12 mouse cellular contexts compared by ENCODE assay signal in the genomic region with DNA sequence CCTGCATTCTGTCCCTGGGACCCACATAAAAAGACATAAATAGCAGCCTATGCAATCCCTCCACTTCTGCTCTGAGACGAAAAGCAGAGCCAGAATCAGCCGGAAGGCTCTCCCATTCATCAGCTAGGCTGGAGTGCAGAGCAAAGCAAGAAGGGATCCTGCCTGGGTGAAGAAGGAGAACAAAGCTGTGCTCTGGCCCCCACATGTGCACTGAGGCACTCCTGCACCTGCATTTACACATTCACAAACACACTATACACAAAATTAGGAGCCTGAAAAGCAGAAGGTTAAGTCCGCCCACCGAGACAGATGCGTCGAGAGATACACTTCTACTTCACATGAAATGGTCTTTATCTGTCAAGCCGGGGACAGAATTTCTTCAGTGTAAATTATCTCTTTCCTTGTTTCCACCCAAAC. TPM values are rescaled to one million over a fixed set of nuclear protein-coding genes. Genes with fewer than 3 reads are reported as not detected.
A peak's percentile ranks its signal among the peaks of the same experiment; 100 is the strongest.
DNase-seq lines count a peak whose midpoint lies in the region; ATAC-seq and TF ChIP-seq lines count a peak whose summit lies in the region.
"Had no signal": no experiment of that assay in that cellular context is flagged by ENCODE, and none has a peak within 500 bp of the region (broad histone marks: within the 10 kb centered on the region; RNA-seq: fewer than 3 reads in every experiment).

No protein-coding gene starts in this region.

- H3K4me2 ChIP-seq in intestine, embryonic 14.5 days (ENCODE audit: low read length), result peak overlapping the region; percentile 18
- H3K4me2 ChIP-seq in intestine, postnatal 0 days (replicated peaks; ENCODE audit: low read depth), result no peak overlapping the region
- peak overlapping the region; percentile 33 for H3K4me2 ChIP-seq in heart, embryonic 12.5 days

- peak; percentile 79 for DNase-seq in intestine, embryonic 14.5 days (ENCODE audit: low spot score)
- DNase-seq in brain, adult 2 months (ENCODE audit: low read depth, low spot score), result peak; percentile 65
- DNase-seq in embryo, embryonic 10.5 days (ENCODE audit: low spot score), result no peak
- no peak for DNase-seq in cerebellum, adult 9-10 months
- DNase-seq in urinary bladder, postnatal 4 days (ENCODE audit: low spot score in 2 of 2), result no peak
- DNase-seq: cerebellum, adult 2 months; gastrocnemius, postnatal 14 days had no signal

- H3K9ac ChIP-seq in intestine, embryonic 14.5 days (ENCODE audit: low read length), result no peak overlapping the region
- no peak overlapping the region for H3K9ac ChIP-seq in intestine, postnatal 0 days (ENCODE audit: low read depth, low read length)
- H3K9ac ChIP-seq in heart, embryonic 12.5 days, result peak overlapping the region; percentile 48; the same call in 1 of the 2 replicates

- no peak for TF ChIP-seq CTCF in intestine, postnatal 0 days (IDR thresholded peaks at IDR 0.05; ENCODE audit: low read depth)

- no peaks in the 10 kb centered on the region for H3K9me3 ChIP-seq in intestine, embryonic 14.5 days (ENCODE audit: control insufficient read depth, low read length)
- no peaks in the 10 kb centered on the region for H3K9me3 ChIP-seq in intestine, postnatal 0 days (ENCODE audit: control insufficient read depth)
- H3K9me3 ChIP-seq in heart, embryonic 12.5 days (replicated peaks), result no peaks in the 10 kb centered on the region

- 0 out of 2 replicates have a peak, but pooled peaks have one; percentile 5 for ATAC-seq in intestine, embryonic 14.5 days (replicated peaks; ENCODE audit: low FRiP score, low TSS enrichment, low read depth)
- ATAC-seq in intestine, postnatal 0 days, result no peak
- peak; percentile 23; the same call in 1 of the 2 replicates for ATAC-seq in heart, embryonic 12.5 days (ENCODE audit: insufficient number of reproducible peaks, low FRiP score)
- peak; percentile 64 for ATAC-seq in megakaryocyte progenitor cell, adult 5-6 weeks (replicated peaks; ENCODE audit: poor library complexity)

- no peaks in the 10 kb centered on the region for H3K36me3 ChIP-seq in intestine, embryonic 14.5 days (ENCODE audit: control insufficient read depth, insufficient read depth, low read length)
- H3K36me3 ChIP-seq in intestine, postnatal 0 days (ENCODE audit: control insufficient read depth, insufficient read depth), result no peaks in the 10 kb centered on the region
- no peaks in the 10 kb centered on the region for H3K36me3 ChIP-seq in heart, embryonic 12.5 days

- H3K4me3 ChIP-seq in intestine, embryonic 14.5 days (ENCODE audit: low read depth, low read length), result no peak overlapping the region
- H3K4me3 ChIP-seq in intestine, postnatal 0 days (ENCODE audit: low read depth, low read length), result no peak overlapping the region
- peak overlapping the region; percentile 32 for H3K4me3 ChIP-seq in heart, embryonic 12.5 days

- peak overlapping the region; percentile 70 for H3K27ac ChIP-seq in intestine, embryonic 14.5 days (ENCODE audit: low read depth)
- H3K27ac ChIP-seq in intestine, postnatal 0 days (ENCODE audit: low read depth, low read length), result no peak overlapping the region
- peak overlapping the region; percentile 94 for H3K27ac ChIP-seq in heart, embryonic 12.5 days (ENCODE audit: poor library complexity, severe bottlenecking)
- H3K27ac ChIP-seq: macrophage had no signal

- peaks cover 22% of the 10 kb centered on the region for H3K4me1 ChIP-seq in intestine, embryonic 14.5 days (replicated peaks; ENCODE audit: control insufficient read depth, insufficient read depth, low read length)
- 0 out of 2 replicates have a peak, but pooled peaks cover 11% of the 10 kb centered on the region for H3K4me1 ChIP-seq in intestine, postnatal 0 days (replicated peaks; ENCODE audit: control insufficient read depth, insufficient read depth, low read length)
- H3K4me1 ChIP-seq in heart, embryonic 12.5 days (replicated peaks), result peaks cover 27% of the 10 kb centered on the region

- no peaks in the 10 kb centered on the region for H3K27me3 ChIP-seq in intestine, embryonic 14.5 days (replicated peaks; ENCODE audit: control insufficient read depth, insufficient read depth, low read length)
- no peaks in the 10 kb centered on the region for H3K27me3 ChIP-seq in intestine, postnatal 0 days (replicated peaks; ENCODE audit: control insufficient read depth, insufficient read depth, low read length)
- no peaks in the 10 kb centered on the region for H3K27me3 ChIP-seq in heart, embryonic 12.5 days (replicated peaks)

- 28% methylated on average over 7 of the region's 7 CpGs for WGBS in intestine, embryonic 14.5 days
- 56% methylated on average over 7 of the region's 7 CpGs for WGBS in intestine, postnatal 0 days
- WGBS in heart, embryonic 12.5 days, result 32% methylated on average over 7 of the region's 7 CpGs

RNA-seq across cellular contexts. Expression of gene Evi5, which starts 1.0 kb away (rescaled TPM):
- 63.6 and 69.7 TPM in 2 replicates for polyA plus RNA-seq in intestine, embryonic 14.5 days (2014; fragmentation: Nextera tagmentation; extraction: Ambion mirVana)
- 39.7 and 41.6 TPM in 2 replicates for polyA plus RNA-seq in intestine, postnatal 0 days (2015; fragmentation: Nextera tagmentation; extraction: Ambion mirVana)
- 55.3 and 57.5 TPM in 2 replicates for polyA plus RNA-seq in heart, embryonic 12.5 days (2016; fragmentation: Nextera tagmentation; extraction: Ambion mirVana)
- 19.5 and 21.4 TPM in 2 replicates for total RNA-seq in megakaryocyte progenitor cell, adult 5-6 weeks (2015)
- total RNA-seq in megakaryocyte progenitor cell, adult 5-6 weeks (2017), result 12.2 and 16.6 TPM in 2 replicates

RNA-seq across cellular contexts. Expression of gene Rpl5, which starts 26.4 kb away (rescaled TPM):
- 74.8 and 83.7 TPM in 2 replicates for polyA plus RNA-seq in intestine, embryonic 14.5 days (2014; fragmentation: Nextera tagmentation; extraction: Ambion mirVana)
- polyA plus RNA-seq in intestine, postnatal 0 days (2015; fragmentation: Nextera tagmentation; extraction: Ambion mirVana), result 26.7 and 29.1 TPM in 2 replicates
- polyA plus RNA-seq in heart, embryonic 12.5 days (2016; fragmentation: Nextera tagmentation; extraction: Ambion mirVana), result 52.3 and 52.7 TPM in 2 replicates
- 475 and 483 TPM in 2 replicates for total RNA-seq in megakaryocyte progenitor cell, adult 5-6 weeks (2015)
- 228 and 280 TPM in 2 replicates for total RNA-seq in megakaryocyte progenitor cell, adult 5-6 weeks (2017)

RNA-seq across cellular contexts. Expression of gene Ube2d2b, which starts 44.0 kb away (rescaled TPM):
- 0.14 and 0.38 TPM in 2 replicates for polyA plus RNA-seq in intestine, embryonic 14.5 days (2014; fragmentation: Nextera tagmentation; extraction: Ambion mirVana)
- 0.09 TPM in 1 of 2 replicates, not detected in the other for polyA plus RNA-seq in intestine, postnatal 0 days (2015; fragmentation: Nextera tagmentation; extraction: Ambion mirVana)
- 0.33 and 0.40 TPM in 2 replicates for polyA plus RNA-seq in heart, embryonic 12.5 days (2016; fragmentation: Nextera tagmentation; extraction: Ambion mirVana)
- total RNA-seq in megakaryocyte progenitor cell, adult 5-6 weeks (2015), result not detected in 2 replicates
- total RNA-seq in megakaryocyte progenitor cell, adult 5-6 weeks (2017), result not detected in 2 replicates
- total RNA-seq: gastrocnemius, postnatal 14 days; layer of hippocampus, adult 18-20 months had no signal
- polyA plus RNA-seq: cerebellum, adult 2 months; macrophage had no signal

Comparison
In these comparisons a context has a peak if more than half of its experiments do, and no peak if none do; other contexts are left out.
1. DNase-seq: peak in intestine, embryonic 14.5 days (single experiment) and brain, adult 2 months (single experiment); none in embryo, embryonic 10.5 days (single experiment), cerebellum, adult 9-10 months (single experiment) and urinary bladder, postnatal 4 days (0 of 2).